ENCODE assay signal across 7 mouse cellular contexts in the genomic region with DNA sequence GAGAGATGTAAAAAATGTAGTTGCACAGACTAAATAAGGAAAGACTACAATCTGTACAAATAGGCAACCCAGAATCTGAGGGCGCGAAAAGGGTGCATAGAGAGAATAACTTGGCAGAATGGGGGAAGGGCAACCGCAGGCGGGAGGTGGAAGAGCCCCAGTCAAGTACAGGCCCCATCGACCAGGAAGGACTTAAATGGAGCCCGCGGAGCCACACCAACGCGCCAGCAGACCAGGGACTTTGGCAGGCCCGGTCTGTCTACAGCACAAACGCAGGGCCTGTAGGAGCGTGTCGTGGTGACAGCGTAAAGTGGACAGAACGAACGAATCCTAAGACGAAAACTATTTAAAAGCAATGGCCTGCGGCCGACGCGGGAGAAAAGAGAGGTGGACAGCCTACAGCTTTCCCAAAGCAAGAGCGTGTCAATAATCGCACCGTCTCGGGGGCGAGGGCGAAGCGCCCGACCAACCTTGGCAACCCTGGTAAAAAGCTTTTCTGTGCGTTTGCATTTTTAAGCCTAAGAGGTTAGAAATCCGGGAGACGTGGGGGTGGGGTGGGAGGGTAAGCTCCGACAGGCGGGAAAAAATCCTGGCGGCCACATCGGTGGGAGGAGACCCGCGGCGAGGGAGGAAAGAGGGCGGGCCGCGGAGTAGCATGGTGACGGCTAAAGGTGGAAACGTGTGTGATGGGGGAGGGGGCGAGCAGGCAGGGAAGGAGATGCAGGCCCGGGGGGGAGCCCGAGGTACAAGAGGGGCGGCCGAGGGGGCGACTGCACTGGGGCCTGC. TPM values are rescaled to one million over a fixed set of nuclear protein-coding genes. Genes with fewer than 3 reads are reported as not detected.
DNase-seq lines count a peak whose midpoint lies in the region; ATAC-seq and TF ChIP-seq lines count a peak whose summit lies in the region.

No protein-coding gene starts in this region.

- intact Hi-C loops in left cerebral cortex, postnatal 14 days (cut with DNase I), result loop anchor here (1.0 kb wide), 1 partner anchor 61 kb away; no protein-coding TSS in a partner anchor

- TF ChIP-seq POLR2A in cortical plate, adult 2 months (IDR thresholded peaks at IDR 0.05; ENCODE audit: extremely low read depth, insufficient read depth, low read length), result no peak

- DNase-seq in adipocyte (ENCODE audit: low spot score), result peak; percentile 77
- DNase-seq in gastrocnemius, adult 8-10 months (ENCODE audit: low spot score in 2 of 2), result peak; percentile 25 to 52
- DNase-seq in induced T-regulatory cell, adult 2 months (ENCODE audit: low read depth), result peak; percentile 85
- DNase-seq in left cerebral cortex, postnatal 14 days (ENCODE audit: low spot score in 2 of 2), result peak; percentile 59 to 75
- DNase-seq in right cerebral cortex, postnatal 4 days, result peak; percentile 74

- ATAC-seq in megakaryocyte-erythroid progenitor cell, adult 5-6 weeks (replicated peaks; ENCODE audit: low FRiP score, low TSS enrichment, poor library complexity, severe bottlenecking), result peak; percentile 61

- TF ChIP-seq CTCF in cortical plate, adult 2 months (IDR thresholded peaks at IDR 0.05; ENCODE audit: extremely low read depth, insufficient read depth, low read length), result no peak

- peak overlapping the region; percentile 92 for H3K4me3 ChIP-seq in cortical plate, adult 2 months (ENCODE audit: insufficient read depth, low read length)

- peaks cover 8% of the 10 kb centered on the region for H3K4me1 ChIP-seq in cortical plate, adult 2 months (ENCODE audit: control insufficient read depth, insufficient read depth, low read length)

- no peak overlapping the region for H3K27ac ChIP-seq in cortical plate, adult 2 months (ENCODE audit: insufficient read depth, low read length)

RNA-seq across cellular contexts. Expression of gene Hnrnpd, which starts 1.0 kb away (rescaled TPM):
- 99.3 and 110 TPM in 2 replicates for polyA plus RNA-seq in cortical plate, adult 2 months (2012; rRNA removed)
- total RNA-seq in gastrocnemius, adult 8-10 months (2022), result 10 to 100 TPM; 47.4 to 79.5 (median 63.1) TPM
- 100 to 1,000 TPM; 189 to 204 TPM for total RNA-seq in left cerebral cortex, postnatal 14 days (2021)
- total RNA-seq in megakaryocyte-erythroid progenitor cell, adult 5-6 weeks (2014; fragmentation: Nextera tagmentation), result 420 and 448 TPM in 2 replicates
- total RNA-seq in megakaryocyte-erythroid progenitor cell, adult 5-6 weeks (2017), result 177 and 197 TPM in 2 replicates

RNA-seq across cellular contexts. Expression of gene 4930524J08Rik, which starts 1.2 kb away (rescaled TPM):
- 1.5 and 1.7 TPM in 2 replicates for polyA plus RNA-seq in cortical plate, adult 2 months (2012; rRNA removed)
- under 1 TPM in 1 of 4 experiments, not detected in 3; 0.46 TPM for total RNA-seq in gastrocnemius, adult 8-10 months (2022)
- 1 to 10 TPM; 2.2 to 3.5 TPM for total RNA-seq in left cerebral cortex, postnatal 14 days (2021)
- total RNA-seq in megakaryocyte-erythroid progenitor cell, adult 5-6 weeks (2014; fragmentation: Nextera tagmentation), result 2.8 TPM in 1 of 2 replicates, not detected in the other
- 6.2 TPM in 1 of 2 replicates, not detected in the other for total RNA-seq in megakaryocyte-erythroid progenitor cell, adult 5-6 weeks (2017)
